Mouse (Mus musculus) limb, embryonic 14.5 days (tissue): ENCODE data around the gene Zfp683. TPM values are rescaled to one million over a fixed set of nuclear protein-coding genes. Genes with fewer than 3 reads are reported as not detected.

Source experiments
- ATAC-seq: fragments of 200-750 bp; cut with Nextera tagmentation; 2 replicates; pipeline ENCODE4 v1.8.0; 2017; ENCODE audit warnings: low read depth, moderate number of reproducible peaks, moderate TSS enrichment; ENCODE audit not compliant: low FRiP score
- DNase-seq: peaks from one replicate; pipeline ENCODE4 v3.0.0-alpha.2; 2015; ENCODE audit warnings: low spot score
- H3K27ac ChIP-seq: fragments of 300-500 bp; sonication (generic); replicated peaks from 2 replicates; pipeline ENCODE4 v1.5.1; 2014; ENCODE audit warnings: low read depth, mild to moderate bottlenecking, low read length, moderate library complexity, mixed read lengths
- H3K27me3 ChIP-seq: fragments of 300-500 bp; sonication (generic); 2 replicates; pipeline ENCODE4 v1.6.1; 2014; ENCODE audit warnings: low read length, mixed read lengths; ENCODE audit not compliant: control insufficient read depth, insufficient read depth
- H3K36me3 ChIP-seq: fragments of 300-500 bp; sonication (generic); 2 replicates; pipeline ENCODE4 v1.6.1; 2014; ENCODE audit warnings: mild to moderate bottlenecking, low read length, moderate library complexity, mixed read lengths; ENCODE audit not compliant: control insufficient read depth, insufficient read depth
- H3K4me1 ChIP-seq: fragments of 300-500 bp; sonication (generic); 2 replicates; pipeline ENCODE4 v1.6.1; 2014; ENCODE audit warnings: antibody characterized with exemption, low read length, mixed read lengths; ENCODE audit not compliant: control insufficient read depth, insufficient read depth
- H3K4me2 ChIP-seq: fragments of 300-500 bp; sonication (generic); replicated peaks from 2 replicates; pipeline ENCODE4 v1.6.1; 2014; ENCODE audit warnings: low read depth, mild to moderate bottlenecking, low read length, moderate library complexity; ENCODE audit not compliant: severe bottlenecking
- H3K4me3 ChIP-seq: fragments of 300-500 bp; sonication (generic); replicated peaks from 2 replicates; pipeline ENCODE4 v1.5.1; 2014; ENCODE audit warnings: low read length
- H3K9ac ChIP-seq: fragments of 300-500 bp; sonication (generic); 2 replicates; pipeline ENCODE4 v1.6.1; 2014; ENCODE audit warnings: mild to moderate bottlenecking, low read depth, low read length, moderate library complexity; ENCODE audit not compliant: severe bottlenecking
- H3K9me3 ChIP-seq: fragments of 300-500 bp; sonication (generic); 2 replicates; pipeline ENCODE4 v1.6.1; 2016; ENCODE audit warnings: low read length; ENCODE audit not compliant: control insufficient read depth
- POLR2A ChIP-seq: fragments of 200-500 bp; IDR thresholded peaks from 2 replicates; pipeline ENCODE4 v1.8.0; 2012; ENCODE audit warnings: inconsistent platforms, mild to moderate bottlenecking, moderate library complexity, borderline replicate concordance; ENCODE audit not compliant: insufficient read depth, insufficient read length; ENCODE audit errors: extremely low read depth
- WGBS: fragments of 180-500 bp; shearing (Covaris S2); extraction: QIAGEN DNeasy Blood & Tissue Kit; methylation state at CpG from one replicate; pipeline ENCODE4 v1.1.7; 2014; 5-methylcytosine and 5-hydroxymethylcytosine counted together
- polyA plus RNA-seq, 2 experiments: library from polyadenylated mRNA; depleted of rRNA in 1 of 2; stranded (reverse) in 1 of 2; unstranded in 1 of 2; fragments of >200 nt; fragmentation: Nextera tagmentation in 1 of 2; extraction: Ambion mirVana in 1 of 2; gene quantifications; 2 replicates each; pipeline versions ENCODE4 v1.2.1 to v1.2.3; 2012 to 2014

Zfp683 gene
- polyA plus RNA-seq, 2 experiments = 0.04 TPM; not detected in 1

- WGBS = 12% methylated on average over 3 of the region's 3 CpGs
- DNase-seq = peak; percentile 70
- H3K4me2 ChIP-seq = no peak overlapping the region
- H3K36me3 ChIP-seq = no peaks in the 10 kb centered on the region
- H3K4me1 ChIP-seq = peaks cover 5% of the 10 kb centered on the region; the same call in 1 of the 2 replicates
- H3K4me3 ChIP-seq = no peak overlapping the region
- H3K27ac ChIP-seq = no peak overlapping the region
- H3K27me3 ChIP-seq = 0 out of 2 replicates have a peak, but pooled peaks cover 9% of the 10 kb centered on the region
- no peak overlapping the region for H3K9ac ChIP-seq
- no peak for TF ChIP-seq POLR2A
- no peak for ATAC-seq
- no peaks in the 10 kb centered on the region for H3K9me3 ChIP-seq
These were observed 25.1 kb downstream of the Zfp683 start for GRCm38 (mm10) chr4:134078694-134079093.

GRCm38 (mm10) chr4:134080674-134081073 is 27.0 kb downstream of the Zfp683 start:
- Histone ChIP-seq H3K4me3 (no peak overlapping the region), H3K9ac (no peak overlapping the region), H3K9me3 (no peaks in the 10 kb centered on the region), H3K4me1 (peaks cover 5% of the 10 kb centered on the region; the same call in 1 of the 2 replicates), H3K27ac (no peak overlapping the region), H3K36me3 (no peaks in the 10 kb centered on the region), H3K27me3 (0 out of 2 replicates have a peak, but pooled peaks cover 9% of the 10 kb centered on the region), H3K4me2 (no peak overlapping the region)
- WGBS = 69% methylated on average over 4 of the region's 4 CpGs
- TF ChIP-seq POLR2A = no peak
- no peak for ATAC-seq
- no peak for DNase-seq

DNA sequence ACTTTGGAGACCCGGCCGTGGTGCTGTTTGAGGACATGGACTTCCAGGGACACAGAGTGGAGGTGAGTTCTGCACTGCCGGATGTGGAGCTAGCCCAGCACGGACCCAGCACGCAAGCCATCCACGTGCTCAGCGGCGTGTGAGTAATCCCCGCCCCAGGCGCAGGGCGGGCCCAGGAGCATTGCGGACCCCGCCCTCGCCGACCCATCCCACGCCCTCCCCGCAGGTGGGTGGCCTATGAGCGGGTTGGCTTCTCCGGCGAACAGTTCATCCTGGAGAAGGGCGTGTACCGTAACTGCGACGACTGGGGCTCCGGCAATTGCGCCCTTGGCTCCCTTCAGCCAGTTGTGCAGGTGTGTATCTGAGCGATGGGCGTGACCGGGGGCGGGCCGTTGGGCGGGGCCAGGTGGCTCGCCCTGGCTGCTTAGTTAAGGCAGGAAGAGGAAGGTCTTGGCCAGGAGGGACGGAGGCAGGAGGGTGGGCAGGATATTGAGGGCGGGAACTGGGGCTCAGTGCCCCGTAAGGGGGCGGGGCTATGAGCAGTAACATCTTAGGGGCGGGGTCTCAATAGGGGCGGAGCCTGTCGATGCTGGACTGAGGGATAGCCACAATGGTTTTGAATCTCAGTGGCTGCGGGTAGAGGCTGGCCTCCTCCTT is 28.2 kb downstream of the Zfp683 start:
- Histone ChIP-seq H3K9ac (peak overlapping the region; percentile 32; the same call in 1 of the 2 replicates), H3K4me1 (peaks cover 5% of the 10 kb centered on the region; the same call in 1 of the 2 replicates), H3K27ac (no peak overlapping the region), H3K36me3 (no peaks in the 10 kb centered on the region), H3K9me3 (no peaks in the 10 kb centered on the region), H3K27me3 (0 out of 2 replicates have a peak, but pooled peaks cover 9% of the 10 kb centered on the region), H3K4me2 (peak overlapping the region; percentile 81), H3K4me3 (peak overlapping the region; percentile 42)
- ATAC-seq (peak; percentile 81), DNase-seq (peak; percentile 71)
- 2% methylated on average over 38 of the region's 41 CpGs for WGBS
- no peak for TF ChIP-seq POLR2A

DNA sequence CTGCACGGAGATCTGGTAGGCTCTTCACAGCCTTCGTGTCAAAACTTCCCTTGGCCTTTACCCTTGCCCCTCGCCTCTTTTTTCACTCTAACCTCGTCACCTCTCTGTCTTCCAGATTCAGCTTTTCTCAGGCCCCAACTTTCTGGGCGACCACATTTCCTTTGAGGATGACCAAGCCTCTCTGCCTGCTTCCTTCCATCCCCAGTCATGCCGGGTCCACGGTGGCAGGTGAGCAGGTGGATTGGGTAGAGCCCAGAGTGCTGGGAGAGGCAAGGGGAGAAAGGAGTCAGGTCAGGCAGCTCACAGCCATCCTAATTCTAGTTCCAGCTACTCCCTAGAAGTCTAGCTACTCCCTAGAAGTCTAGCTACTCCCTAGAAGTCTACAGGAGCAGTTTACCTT is 28.8 kb downstream of the Zfp683 start:
- Histone ChIP-seq H3K9me3 (no peaks in the 10 kb centered on the region), H3K4me1 (peaks cover 5% of the 10 kb centered on the region; the same call in 1 of the 2 replicates), H3K27me3 (0 out of 2 replicates have a peak, but pooled peaks cover 9% of the 10 kb centered on the region), H3K4me2 (peak overlapping the region; percentile 81), H3K27ac (no peak overlapping the region), H3K4me3 (peak overlapping the region; percentile 42), H3K36me3 (no peaks in the 10 kb centered on the region), H3K9ac (no peak overlapping the region)
- WGBS = 11% methylated on average over 7 of the region's 7 CpGs
- no peak for TF ChIP-seq POLR2A
- no peak for ATAC-seq
- DNase-seq = no peak

- DNase-seq = no peak
- no peak overlapping the region for H3K4me2 ChIP-seq
- no peak overlapping the region for H3K4me3 ChIP-seq
- TF ChIP-seq POLR2A = no peak
- 81% methylated on average over 4 of the region's 4 CpGs for WGBS
- H3K4me1 ChIP-seq = peaks cover 5% of the 10 kb centered on the region; the same call in 1 of the 2 replicates
- H3K27ac ChIP-seq = no peak overlapping the region
- no peak for ATAC-seq
- H3K27me3 ChIP-seq = 0 out of 2 replicates have a peak, but pooled peaks cover 9% of the 10 kb centered on the region
- no peaks in the 10 kb centered on the region for H3K9me3 ChIP-seq
- no peaks in the 10 kb centered on the region for H3K36me3 ChIP-seq
- H3K9ac ChIP-seq = no peak overlapping the region
These were observed 31.4 kb downstream of the Zfp683 start for GRCm38 (mm10) chr4:134084999-134085398.
